Mouse (Mus musculus) heart, postnatal 14 days (tissue): Measurements from ENCODE around the gene Pglyrp1. TPM values are rescaled to one million over a fixed set of nuclear protein-coding genes. Genes with fewer than 3 reads are reported as not detected.
A peak's percentile ranks its signal among the peaks of the same experiment; 100 is the strongest.

Source experiments
- DNase-seq, 2 experiments: peaks; one replicate each; pipeline ENCODE4 v3.0.0; 2021 to 2022
- intact Hi-C: fragments of 180-260 bp; cut with DNase I; formaldehyde crosslinking; loops from one replicate; pipeline ENCODE4 v1.15.1; 2025
- total RNA-seq, 2 experiments: library from RNA; stranded (reverse); gene quantifications; 2 replicates each; pipeline ENCODE4 v1.2.3; 2021

Pglyrp1 gene
- total RNA-seq, 2 experiments from 2014 or later = 2.0 to 3.3 TPM

DNA sequence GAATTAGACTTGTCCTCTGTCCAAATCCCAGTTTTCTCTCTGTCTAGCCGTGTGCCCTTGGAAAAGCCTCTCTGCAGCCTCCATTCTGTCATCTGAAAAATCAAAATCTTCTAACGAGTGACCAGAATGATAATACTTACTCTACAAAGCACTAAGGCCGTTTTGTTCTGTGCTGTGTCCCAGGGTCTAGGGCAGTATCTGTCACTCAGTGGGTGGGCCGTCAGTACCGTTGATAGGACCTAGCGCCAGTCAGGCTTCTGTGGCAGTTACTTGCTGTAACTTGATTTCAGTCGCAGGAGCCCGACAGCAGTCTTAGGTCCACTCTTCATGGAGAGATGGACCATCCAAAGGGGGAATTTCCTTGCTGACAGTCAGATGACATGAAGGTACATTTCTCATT, 53.2 kb downstream of the Pglyrp1 start:
- DNase-seq = no peak
- intact Hi-C loops = no loop called here

DNA sequence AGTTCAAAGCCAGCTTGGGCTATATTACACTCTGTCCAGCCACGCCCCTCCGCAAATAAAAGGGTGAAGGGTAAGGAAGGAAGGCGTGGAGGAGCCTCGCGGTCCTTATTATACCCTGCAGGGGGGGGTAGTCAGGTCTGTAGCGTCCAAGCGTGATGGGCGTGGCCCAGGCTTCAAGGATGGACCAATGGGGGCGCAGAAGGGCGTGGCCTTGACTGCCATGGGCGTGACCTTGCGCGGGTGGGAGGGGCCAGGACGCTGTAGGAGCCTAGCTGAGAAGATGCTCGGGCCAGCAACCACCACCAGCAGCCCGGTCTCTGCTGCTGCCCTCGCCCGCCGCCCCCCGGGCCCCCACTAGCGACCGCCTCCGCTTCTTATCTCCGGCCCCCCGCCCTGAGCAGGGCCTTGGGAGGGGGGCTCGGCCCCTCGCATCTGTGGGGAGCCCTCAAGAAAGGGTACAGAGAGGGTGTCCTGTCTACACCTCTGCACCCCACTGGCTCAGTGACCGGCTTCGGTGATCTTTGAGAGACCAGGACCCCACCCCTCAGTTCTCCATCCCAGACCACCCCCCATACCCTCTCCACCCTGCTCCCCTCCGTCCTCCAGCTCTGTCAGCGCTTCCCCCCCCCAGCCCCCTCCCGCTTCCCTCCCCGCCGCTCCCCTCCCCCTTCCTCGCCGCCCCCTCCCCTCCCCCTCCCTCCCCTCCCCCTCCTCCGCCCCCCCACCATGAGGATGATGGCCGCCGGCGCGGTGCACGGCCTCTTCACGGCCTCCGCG, 54.2 kb downstream of the Pglyrp1 start, which contains the start of gene Nova2:
Gene Nova2 (plus strand): TSS at position 727 of the 777 bp plus-strand sequence.
- intact Hi-C loops = no loop called here
- DNase-seq = peak; percentile 87

DNA sequence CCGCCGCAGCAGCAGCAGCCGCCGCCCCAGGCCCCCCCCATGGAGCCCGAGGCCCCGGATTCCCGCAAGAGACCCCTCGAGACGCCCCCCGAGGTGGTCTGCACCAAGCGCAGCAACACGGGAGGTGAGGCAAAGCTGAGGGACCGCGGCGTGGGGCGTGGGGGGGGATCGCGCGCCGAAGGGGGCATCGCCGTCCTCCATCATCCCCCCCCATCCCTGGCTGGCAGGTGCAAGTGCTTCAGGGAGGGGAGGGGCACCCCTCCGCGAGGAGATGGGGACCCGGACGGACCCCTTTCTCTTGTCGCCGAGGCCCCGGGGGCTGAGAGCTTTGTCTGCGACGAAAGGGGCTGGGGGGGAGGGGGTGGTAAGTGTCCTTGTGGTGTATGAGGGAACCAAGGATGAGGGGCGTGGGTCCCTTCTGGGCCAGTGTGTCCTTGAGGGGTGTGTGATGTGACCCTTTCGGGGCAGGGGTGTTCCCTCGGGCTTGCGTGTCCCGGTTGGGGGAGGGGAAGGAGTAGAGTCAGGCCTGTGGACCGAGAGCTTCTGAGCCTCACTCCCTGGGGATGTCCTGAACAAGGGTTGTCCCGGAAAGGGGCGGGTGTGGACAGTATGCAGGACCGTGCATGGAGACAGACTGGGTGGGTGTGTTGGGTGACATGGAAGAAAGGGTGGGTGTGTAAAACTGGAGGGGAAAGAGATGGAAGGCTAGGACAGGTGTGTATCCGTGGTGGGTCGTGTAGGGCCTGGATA, 55.1 kb downstream of the Pglyrp1 start:
- peak; percentile 43 to 58 for DNase-seq
- intact Hi-C loops = loop anchor here (2.0 kb wide), 1 partner anchor 25 kb away; no protein-coding TSS in a partner anchor

DNA sequence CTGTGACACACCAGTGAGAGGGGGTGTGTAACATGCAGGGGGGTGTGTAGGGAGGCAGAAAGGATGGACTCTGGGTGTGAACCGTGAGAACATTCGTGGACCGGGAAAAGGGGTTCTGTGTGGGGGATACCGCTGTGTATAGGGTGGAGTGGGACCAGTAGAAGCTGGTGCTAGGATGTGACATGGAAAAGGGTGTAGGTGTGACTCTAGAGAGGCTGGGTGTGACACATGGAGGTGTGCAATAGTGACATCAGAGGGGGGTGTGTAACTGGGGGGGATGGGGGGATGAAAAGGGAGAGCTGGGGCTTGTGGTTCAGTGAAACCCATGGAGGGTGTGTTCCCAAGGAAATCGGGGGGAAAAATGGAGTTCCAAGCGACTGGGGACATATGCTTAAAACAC, 55.8 kb downstream of the Pglyrp1 start:
- intact Hi-C loops = loop anchor here (2.0 kb wide), 1 partner anchor 24 kb away; no protein-coding TSS in a partner anchor

DNA sequence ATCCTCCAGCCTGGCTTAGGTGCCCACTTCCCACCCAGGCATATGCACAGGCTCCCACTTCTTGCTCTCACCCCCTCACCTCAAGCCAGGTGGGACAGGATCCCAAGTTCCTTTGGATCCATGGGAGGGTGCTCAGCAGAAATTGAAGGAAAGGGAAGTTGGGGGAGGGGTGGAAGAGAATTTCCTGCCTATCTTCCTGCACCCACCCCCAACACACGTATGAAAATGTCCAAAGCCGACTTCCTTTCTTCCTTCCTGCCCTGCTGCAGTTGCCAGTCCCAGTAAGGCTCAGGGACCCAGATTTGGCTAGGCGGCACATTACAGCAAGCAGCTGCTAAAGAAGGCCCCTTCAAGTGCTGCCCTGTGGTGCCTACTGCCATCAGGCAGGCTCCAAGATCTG, 56.6 kb downstream of the Pglyrp1 start:
- peak; percentile 27 to 43 for DNase-seq
- intact Hi-C loops = loop anchor here (2.0 kb wide), 1 partner anchor 23 kb away; no protein-coding TSS in a partner anchor

More for the DNA sequence above, 55.8 kb downstream of the Pglyrp1 start:
- DNase-seq = no peak

Other genes with a start within 250 kb of the Pglyrp1 start
- not detected for gene Psg21, start 214.6 kb upstream of the Pglyrp1 start, total RNA-seq
- gene Psg20, start 185.1 kb upstream of the Pglyrp1 start, total RNA-seq = not detected
- not detected for gene Psg22, start 153.2 kb upstream of the Pglyrp1 start, total RNA-seq
- not detected for gene Psg19, start 72.8 kb upstream of the Pglyrp1 start, total RNA-seq
- gene Psg17, start 49.7 kb upstream of the Pglyrp1 start, total RNA-seq = not detected
- 1 to 10 TPM; 5.4 to 6.5 TPM for gene Mill2, start 31.4 kb upstream of the Pglyrp1 start, total RNA-seq
- 1 to 10 TPM; 9.0 to 9.5 TPM for gene Ccdc61, start 39.1 kb downstream of the Pglyrp1 start, total RNA-seq
- 10 to 100 TPM in 1 of 2 experiments, 1 to 10 TPM in 1; 9.6 to 10.1 TPM for gene Nova2, start 54.6 kb downstream of the Pglyrp1 start, total RNA-seq
- gene Nanos2, start 116.1 kb downstream of the Pglyrp1 start, total RNA-seq = not detected
- gene Mypop, start 119.9 kb downstream of the Pglyrp1 start, total RNA-seq = 1 to 10 TPM; 2.5 to 2.8 TPM
- 10 to 100 TPM; 24.2 to 24.4 TPM for gene Irf2bp1, start 132.7 kb downstream of the Pglyrp1 start, total RNA-seq
- not detected for gene Foxa3, start 152.2 kb downstream of the Pglyrp1 start, total RNA-seq
- gene Sympk, start 153.0 kb downstream of the Pglyrp1 start, total RNA-seq = 10 to 100 TPM; 64.6 to 66.5 TPM
- gene Rsph6a, start 183.4 kb downstream of the Pglyrp1 start, total RNA-seq = not detected
- 10 to 100 TPM; 42.1 to 45.1 TPM for gene Dmwd, start 204.9 kb downstream of the Pglyrp1 start, total RNA-seq
- gene Dmpk, start 212.5 kb downstream of the Pglyrp1 start, total RNA-seq = 100 to 1,000 TPM; 473 to 516 TPM
- 1 to 10 TPM; 9.0 to 9.1 TPM for gene Six5, start 223.3 kb downstream of the Pglyrp1 start, total RNA-seq
- under 1 TPM in 1 of 2 experiments, not detected in 1; 0.12 TPM for gene Gm4969, start 247.0 kb downstream of the Pglyrp1 start, total RNA-seq
- gene Fbxo46, start 248.5 kb downstream of the Pglyrp1 start, total RNA-seq = 1 to 10 TPM; 5.7 to 6.6 TPM